Comparison of ENCODE assay signal across 8 mouse cellular contexts in the genomic region with DNA sequence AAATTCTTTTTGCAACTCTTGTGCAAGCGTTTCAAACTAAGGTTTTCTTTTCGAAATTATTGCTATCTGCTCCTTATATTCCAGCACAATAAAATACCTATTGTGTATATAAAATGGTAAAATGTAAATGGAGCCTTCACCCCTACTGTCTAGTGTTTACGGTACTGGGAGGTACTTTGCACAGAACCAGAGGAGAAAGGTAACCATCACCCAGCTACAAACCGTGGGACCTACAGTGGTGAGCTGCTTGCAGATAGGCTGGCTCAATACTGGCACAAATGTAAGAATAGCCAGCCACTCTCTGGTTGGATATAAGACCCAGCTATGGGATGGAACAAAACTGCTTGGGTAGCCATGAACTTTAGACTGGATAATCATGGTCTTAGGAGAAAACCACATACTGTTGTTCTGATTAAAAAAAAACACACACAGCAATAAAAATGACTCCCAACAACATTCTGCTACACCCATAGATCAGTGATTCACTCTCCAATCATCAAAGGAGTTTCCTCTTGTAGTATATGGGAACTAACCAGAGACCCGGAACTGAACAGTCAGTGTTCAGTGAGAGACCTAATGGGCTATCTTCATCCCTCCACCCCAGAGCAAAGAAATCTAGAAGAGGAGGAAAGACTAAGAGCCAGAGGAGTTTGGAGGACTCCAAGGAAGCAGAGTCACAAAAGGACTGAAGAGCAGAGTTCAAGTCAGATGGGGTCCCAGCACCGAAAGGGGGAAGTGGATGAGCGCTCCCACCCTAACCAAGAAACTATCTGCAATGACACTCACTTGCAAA. TPM values are rescaled to one million over a fixed set of nuclear protein-coding genes. Genes with fewer than 3 reads are reported as not detected.
A peak's percentile ranks its signal among the peaks of the same experiment; 100 is the strongest.
DNase-seq lines count a peak whose midpoint lies in the region; ATAC-seq lines count a peak whose summit lies in the region.

No protein-coding gene starts in this region.

- no peaks in the 10 kb centered on the region for H3K9me3 ChIP-seq in heart, embryonic 12.5 days (replicated peaks)
- H3K9me3 ChIP-seq in hindbrain, embryonic 12.5 days (replicated peaks), result no peaks in the 10 kb centered on the region
- H3K9me3 ChIP-seq in midbrain, embryonic 11.5 days (ENCODE audit: control insufficient read depth, low read length), result no peaks in the 10 kb centered on the region

- H3K36me3 ChIP-seq in heart, embryonic 12.5 days, result peaks cover 3% of the 10 kb centered on the region; the same call in 1 of the 2 replicates
- no peaks in the 10 kb centered on the region for H3K36me3 ChIP-seq in hindbrain, embryonic 12.5 days
- H3K36me3 ChIP-seq in midbrain, embryonic 11.5 days (ENCODE audit: control insufficient read depth, insufficient read depth, low read length), result no peaks in the 10 kb centered on the region

- peak overlapping the region; percentile 81 for H3K4me2 ChIP-seq in heart, embryonic 12.5 days
- peak overlapping the region; percentile 62 for H3K4me2 ChIP-seq in hindbrain, embryonic 12.5 days (replicated peaks)
- H3K4me2 ChIP-seq in midbrain, embryonic 11.5 days, result peak overlapping the region; percentile 62

- no peak for ATAC-seq in heart, embryonic 12.5 days (ENCODE audit: insufficient number of reproducible peaks, low FRiP score)
- ATAC-seq in hindbrain, embryonic 12.5 days (ENCODE audit: low FRiP score), result peak; percentile 38
- peak; percentile 48 for ATAC-seq in midbrain, embryonic 11.5 days (ENCODE audit: low FRiP score)

- intact Hi-C loops in heart, postnatal 36 days (cut with DNase I), result loop anchor here (2.0 kb wide), 1 partner anchor 38 kb away; a partner anchor contains a TSS

- H3K4me3 ChIP-seq in heart, embryonic 12.5 days, result peak overlapping the region; percentile 100
- H3K4me3 ChIP-seq in hindbrain, embryonic 12.5 days, result peak overlapping the region; percentile 100
- peak overlapping the region; percentile 94 for H3K4me3 ChIP-seq in midbrain, embryonic 11.5 days (ENCODE audit: low read depth, low read length)

- WGBS in heart, embryonic 12.5 days, result 58% methylated on average over 7 of the region's 7 CpGs
- 64% methylated on average over 7 of the region's 7 CpGs for WGBS in hindbrain, embryonic 12.5 days
- 61% methylated on average over 7 of the region's 7 CpGs for WGBS in midbrain, embryonic 11.5 days

- no peak overlapping the region for H3K9ac ChIP-seq in heart, embryonic 12.5 days
- H3K9ac ChIP-seq in hindbrain, embryonic 12.5 days, result no peak overlapping the region
- H3K9ac ChIP-seq in midbrain, embryonic 11.5 days (ENCODE audit: low read length), result peak overlapping the region; percentile 27

- peaks cover 11% of the 10 kb centered on the region; the same call in 1 of the 2 replicates for H3K4me1 ChIP-seq in heart, embryonic 12.5 days (replicated peaks)
- peaks cover 19% of the 10 kb centered on the region for H3K4me1 ChIP-seq in hindbrain, embryonic 12.5 days
- H3K4me1 ChIP-seq in midbrain, embryonic 11.5 days (ENCODE audit: control insufficient read depth, insufficient read depth, low read length), result peaks cover 9% of the 10 kb centered on the region; the same call in 1 of the 2 replicates

- no peak overlapping the region for H3K27ac ChIP-seq in heart, embryonic 12.5 days (ENCODE audit: poor library complexity, severe bottlenecking)
- no peak overlapping the region for H3K27ac ChIP-seq in hindbrain, embryonic 12.5 days
- no peak overlapping the region for H3K27ac ChIP-seq in midbrain, embryonic 11.5 days (ENCODE audit: low read depth, low read length)

- DNase-seq in heart, postnatal 36 days, result no peak
- DNase-seq in R1 (ENCODE audit: low read depth, low spot score), result peak; percentile 18
- no peak for DNase-seq in midbrain, embryonic 11.5 days (ENCODE audit: low spot score, missing footprints)
- DNase-seq in layer of hippocampus, postnatal 14 days (ENCODE audit: low spot score in 2 of 2), result no peak
- DNase-seq in adrenal gland, adult 2 months, result no peak
- no peak for DNase-seq in spleen, adult 18-20 months

- no peaks in the 10 kb centered on the region for H3K27me3 ChIP-seq in heart, embryonic 12.5 days (replicated peaks)
- no peaks in the 10 kb centered on the region for H3K27me3 ChIP-seq in hindbrain, embryonic 12.5 days
- no peaks in the 10 kb centered on the region for H3K27me3 ChIP-seq in midbrain, embryonic 11.5 days (ENCODE audit: control insufficient read depth, insufficient read depth, low read length)

RNA-seq across cellular contexts. Expression of a gene that starts 0.7 kb away (rescaled TPM):
- 54.0 and 58.6 TPM in 2 replicates for polyA plus RNA-seq in heart, embryonic 12.5 days (2016; fragmentation: Nextera tagmentation; extraction: Ambion mirVana)
- total RNA-seq in heart, postnatal 36 days (2021), result 10 to 100 TPM; 31.3 to 33.8 TPM
- 67.7 and 74.1 TPM in 2 replicates for polyA plus RNA-seq in hindbrain, embryonic 12.5 days (2016; fragmentation: Nextera tagmentation; extraction: Ambion mirVana)
- polyA plus RNA-seq in midbrain, embryonic 11.5 days (2014; fragmentation: Nextera tagmentation; extraction: Ambion mirVana), result 67.1 and 76.4 TPM in 2 replicates
- 10 to 100 TPM; 49.7 to 52.7 TPM for total RNA-seq in layer of hippocampus, postnatal 14 days (2021)
- total RNA-seq in adrenal gland, adult 2 months (2021), result 100 to 1,000 TPM in 1 of 2 experiments, 10 to 100 TPM in 1; 88.0 to 102 TPM
- 15.0 and 23.3 TPM in 2 replicates for polyA plus RNA-seq in adrenal gland, adult 2 months (2012; rRNA removed)

RNA-seq across cellular contexts. Expression of a gene that starts 37.7 kb away (rescaled TPM):
- 9.0 and 9.5 TPM in 2 replicates for polyA plus RNA-seq in heart, embryonic 12.5 days (2016; fragmentation: Nextera tagmentation; extraction: Ambion mirVana)
- total RNA-seq in heart, postnatal 36 days (2021), result 1 to 10 TPM; 8.4 to 8.6 TPM
- 10.6 and 11.8 TPM in 2 replicates for polyA plus RNA-seq in hindbrain, embryonic 12.5 days (2016; fragmentation: Nextera tagmentation; extraction: Ambion mirVana)
- 7.8 and 9.0 TPM in 2 replicates for polyA plus RNA-seq in midbrain, embryonic 11.5 days (2014; fragmentation: Nextera tagmentation; extraction: Ambion mirVana)
- 10 to 100 TPM; 24.7 to 25.8 TPM for total RNA-seq in layer of hippocampus, postnatal 14 days (2021)
- total RNA-seq in adrenal gland, adult 2 months (2021), result 10 to 100 TPM; 43.5 to 46.9 TPM
- polyA plus RNA-seq in adrenal gland, adult 2 months (2012; rRNA removed), result 30.7 and 55.7 TPM in 2 replicates
